In genomic region chr13:107862793-107863654, GRCm38 (mm10) we compare ENCODE assay signal across 15 mouse cellular contexts.
DNase-seq lines count a peak whose midpoint lies in the region; ATAC-seq lines count a peak whose summit lies in the region.
"Had no signal": no experiment of that assay in that cellular context is flagged by ENCODE, and none has a peak within 500 bp of the region (broad histone marks: within the 10 kb centered on the region; RNA-seq: fewer than 3 reads in every experiment).

No protein-coding gene starts in this region.

- no peak overlapping the region for H3K4me3 ChIP-seq in kidney, embryonic 15.5 days (replicated peaks)
- H3K4me3 ChIP-seq: forebrain, embryonic 12.5 days; heart, embryonic 15.5 days; limb, embryonic 10.5 days; myocyte had no signal

- peak; percentile 36 for DNase-seq in kidney, adult 18-20 months
- peak; percentile 27 for DNase-seq in 416B (ENCODE audit: low read depth)
- DNase-seq in Muller cell, postnatal 12 days (ENCODE audit: inconsistent ontology term): peak; percentile 40
- peak; percentile 35 for DNase-seq in kidney, postnatal 10 days
- no peak for DNase-seq in thymus, postnatal 14 days
- no peak for DNase-seq in c-Kit-positive CD71-positive TER-119-positive erythroid progenitor cells, embryonic 14.5 days (ENCODE audit: low spot score)
- DNase-seq: cerebellum, adult 9-10 months; retina, postnatal 1 day; thymus, adult 2 months had no signal

- no peak overlapping the region for H3K4me2 ChIP-seq in kidney, embryonic 15.5 days
- H3K4me2 ChIP-seq: forebrain, embryonic 12.5 days; heart, embryonic 15.5 days; midbrain, embryonic 11.5 days had no signal

- H3K36me3 ChIP-seq in kidney, embryonic 15.5 days: no peaks in the 10 kb centered on the region
- H3K36me3 ChIP-seq: forebrain, embryonic 12.5 days; heart, embryonic 15.5 days; limb, embryonic 10.5 days had no signal

- H3K27me3 ChIP-seq in kidney, embryonic 15.5 days: no peaks in the 10 kb centered on the region
- H3K27me3 ChIP-seq: forebrain, embryonic 12.5 days; heart, embryonic 15.5 days had no signal

- peaks cover 35% of the 10 kb centered on the region for H3K4me1 ChIP-seq in kidney, embryonic 15.5 days

- H3K27ac ChIP-seq in kidney, embryonic 15.5 days: no peak overlapping the region
- H3K27ac ChIP-seq: forebrain, embryonic 12.5 days; heart, embryonic 15.5 days; limb, embryonic 10.5 days had no signal

- 60% methylated on average over 11 of the region's 11 CpGs for WGBS in kidney, embryonic 15.5 days

- H3K9ac ChIP-seq in kidney, embryonic 15.5 days: no peak overlapping the region
- H3K9ac ChIP-seq: forebrain, embryonic 12.5 days; heart, embryonic 15.5 days had no signal

- no peak for ATAC-seq in kidney, embryonic 15.5 days (replicated peaks; ENCODE audit: low FRiP score)

- H3K9me3 ChIP-seq in kidney, embryonic 15.5 days (replicated peaks): no peaks in the 10 kb centered on the region
- H3K9me3 ChIP-seq: forebrain, embryonic 12.5 days; heart, embryonic 15.5 days; limb, embryonic 10.5 days had no signal

Comparison
In these comparisons a context has a peak if more than half of its experiments do, and no peak if none do; other contexts are left out.
1. DNase-seq: peak in kidney, adult 18-20 months (single experiment), 416B (single experiment), Muller cell, postnatal 12 days (single experiment) and kidney, postnatal 10 days (single experiment); none in thymus, postnatal 14 days (single experiment) and c-Kit-positive CD71-positive TER-119-positive erythroid progenitor cells, embryonic 14.5 days (single experiment).